Mouse (Mus musculus): ENCODE data around the gene Ddx43.

Gene Ddx43

DNA sequence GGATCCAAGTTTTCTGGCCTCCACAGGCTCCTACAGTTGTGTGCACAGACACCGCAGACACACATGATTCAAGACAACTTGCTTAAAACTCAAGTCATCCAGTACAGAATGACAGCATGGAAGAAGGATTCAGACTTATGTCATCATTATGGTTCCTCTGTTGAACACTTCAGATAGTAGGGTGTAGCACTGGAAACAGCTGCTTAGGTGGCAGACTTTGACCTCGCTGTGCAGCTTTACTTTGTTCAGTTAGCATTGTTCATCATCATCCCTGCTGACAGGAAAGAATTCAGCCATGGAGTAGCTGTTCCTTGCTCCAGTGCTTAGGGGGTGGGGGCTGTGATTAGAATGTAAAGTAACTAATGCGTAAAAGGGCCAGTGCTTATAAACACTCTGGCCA lies 70.1 kb downstream of the Ddx43 start:
- H3K27me3 ChIP-seq (ENCODE audit: insufficient read depth, low read length): no peaks in the 10 kb centered on the region
- TF ChIP-seq POU5F1 (IDR thresholded peaks at IDR 0.05; ENCODE audit: borderline replicate concordance, low read length): no peak
- TF ChIP-seq NANOG (IDR thresholded peaks at IDR 0.05; ENCODE audit: borderline replicate concordance, low read length): no peak
- TF ChIP-seq CTCF (conservative IDR thresholded peaks at IDR 0.05; ENCODE audit: low read length): no peak
- no peaks in the 10 kb centered on the region for H3K4me1 ChIP-seq (replicated peaks; ENCODE audit: low read depth, low read length)
- no peak overlapping the region for H3K4me3 ChIP-seq (replicated peaks; ENCODE audit: low read length)
- no peaks in the 10 kb centered on the region for H3K9me3 ChIP-seq (ENCODE audit: low read length)
- peaks cover 88% of the 10 kb centered on the region for H3K36me3 ChIP-seq (ENCODE audit: insufficient read depth, low read length)

Measured in E14TG2a.4 (cell line).